Mouse (Mus musculus) ES-E14 (cell line): Measurements from ENCODE around the gene Timm29.

ENCODE experiments used
- ZC3H11A ChIP-seq: IDR thresholded peaks from 2 replicates; pipeline ENCODE4 v1.6.1; 2012; ENCODE audit warnings: low read depth, mild to moderate bottlenecking, inconsistent platforms, low read length, borderline replicate concordance
- ZNF384 ChIP-seq: IDR thresholded peaks from 2 replicates; pipeline ENCODE4 v1.6.1; 2012; ENCODE audit warnings: low read depth, low read length, inconsistent platforms

DNA sequence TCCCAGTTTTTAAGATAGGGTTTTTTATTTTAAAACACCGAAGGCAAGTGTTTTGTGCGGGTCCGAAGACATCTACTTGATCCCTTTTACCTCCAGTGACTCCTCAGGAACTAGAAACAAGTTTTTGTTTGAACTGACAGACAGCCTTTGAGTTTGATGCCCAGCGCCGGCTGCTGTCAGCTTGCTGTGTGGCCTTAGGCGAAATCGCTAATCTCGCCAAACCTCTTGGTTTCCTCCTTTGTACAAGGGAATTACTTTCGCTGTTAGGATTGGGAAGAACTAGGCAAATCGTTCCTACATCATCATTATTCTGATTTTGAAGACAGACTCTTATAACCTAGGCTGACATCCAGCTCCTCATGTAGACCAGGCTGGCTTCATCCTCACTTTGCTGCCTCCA, 24.5 kb downstream of the Timm29 start:
- TF ChIP-seq ZNF384 (no peak), ZC3H11A (no peak)
